Mouse (Mus musculus): ENCODE measurements around the gene Rgma. TPM values are rescaled to one million over a fixed set of nuclear protein-coding genes. Genes with fewer than 3 reads are reported as not detected.

Rgma gene
- total and polyA plus RNA-seq, 2 experiments from 2014 or later: 39.9 to 96.4 TPM

DNA sequence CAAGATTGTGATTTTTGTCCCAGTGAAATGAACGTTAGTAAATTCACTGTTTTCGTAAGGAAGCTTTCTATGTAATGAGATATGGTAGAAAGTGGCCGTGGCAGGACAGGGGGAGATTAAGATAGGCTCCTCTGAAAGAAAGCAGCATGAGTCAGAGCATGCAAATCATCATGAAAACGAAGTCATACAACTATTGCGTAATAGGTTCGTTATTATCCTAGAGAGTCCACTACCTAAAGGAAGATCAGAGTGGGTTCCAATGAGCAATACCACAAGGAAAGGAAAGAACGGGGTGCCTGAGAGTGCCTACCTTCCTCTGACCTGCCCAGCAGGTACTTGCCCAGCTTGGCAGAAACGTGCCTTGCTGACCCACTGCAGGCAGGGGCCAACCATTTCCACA is 26.2 kb upstream of the Rgma start:
- Histone ChIP-seq H3K27me3 (ENCODE audit: insufficient read depth, low read length) (no peaks in the 10 kb centered on the region), H3K4me3 (ENCODE audit: low read depth, low read length) (no peak overlapping the region), H3K9ac (no peak overlapping the region), H3K4me2 (ENCODE audit: low read depth) (no peak overlapping the region), H3K9me3 (ENCODE audit: low read length) (no peaks in the 10 kb centered on the region), H3K27ac (ENCODE audit: low read depth, low read length) (no peak overlapping the region), H3K36me3 (ENCODE audit: insufficient read depth) (no peaks in the 10 kb centered on the region), H3K4me1 (ENCODE audit: insufficient read depth) (no peaks in the 10 kb centered on the region)
- no peak for ATAC-seq
- 66% methylated on average over 8 of the region's 8 CpGs for WGBS
- TF ChIP-seq CTCF (IDR thresholded peaks at IDR 0.05; ENCODE audit: low read depth): no peak
- no peak for DNase-seq

DNA sequence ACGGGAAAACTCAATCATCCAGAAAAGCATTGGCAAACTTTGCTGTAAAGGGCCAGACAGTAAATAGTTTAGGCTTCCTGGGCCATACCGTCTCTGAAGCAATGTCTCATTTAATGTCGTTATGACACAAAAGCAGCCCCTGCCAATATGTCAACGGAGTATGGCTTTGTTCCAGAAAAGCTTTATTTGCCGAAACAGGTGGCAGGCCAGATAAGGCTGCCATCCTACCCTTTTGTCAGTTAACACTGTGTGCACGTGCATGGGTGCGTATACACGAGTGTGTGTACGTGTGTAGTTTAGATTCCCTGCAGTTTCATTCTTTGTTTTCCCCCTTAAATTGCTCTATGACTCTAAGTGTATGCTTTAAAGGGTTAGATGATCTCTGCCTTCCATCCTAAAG is 20.1 kb upstream of the Rgma start:
- no peaks in the 10 kb centered on the region for H3K36me3 ChIP-seq (ENCODE audit: insufficient read depth)
- TF ChIP-seq CTCF (IDR thresholded peaks at IDR 0.05; ENCODE audit: low read depth): no peak
- DNase-seq (no peak), ATAC-seq (no peak)
- no peak overlapping the region for H3K27ac ChIP-seq (ENCODE audit: low read depth, low read length)
- H3K9ac ChIP-seq: no peak overlapping the region
- no peaks in the 10 kb centered on the region for H3K27me3 ChIP-seq (ENCODE audit: insufficient read depth, low read length)
- no peaks in the 10 kb centered on the region for H3K9me3 ChIP-seq (ENCODE audit: low read length)
- H3K4me1 ChIP-seq (ENCODE audit: insufficient read depth): no peaks in the 10 kb centered on the region
- 26% methylated on average over 9 of the region's 9 CpGs for WGBS
- H3K4me3 ChIP-seq (ENCODE audit: low read depth, low read length): no peak overlapping the region
- no peak overlapping the region for H3K4me2 ChIP-seq (ENCODE audit: low read depth)

DNA sequence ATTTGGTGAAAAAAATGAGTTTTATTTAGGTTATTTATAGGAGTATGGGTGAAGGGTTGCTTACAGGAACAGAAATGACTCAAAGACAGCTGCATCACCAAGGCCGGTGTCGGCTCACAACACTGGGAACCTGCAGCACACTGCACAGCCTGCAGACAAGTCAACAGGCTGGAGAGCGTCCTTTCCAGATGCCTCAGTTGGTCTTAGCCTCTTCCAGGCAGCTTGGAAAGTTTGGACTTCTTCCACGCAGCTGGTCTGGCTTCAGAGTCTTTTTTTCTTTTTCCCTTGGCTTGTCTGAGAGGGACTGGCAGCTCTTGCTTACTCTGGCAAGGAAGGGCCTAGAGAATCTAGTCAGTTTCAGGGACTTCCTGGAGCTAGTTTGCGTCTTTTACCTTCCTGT is 18.4 kb upstream of the Rgma start:
- 75% methylated on average over 5 of the region's 5 CpGs for WGBS
- no peak for ATAC-seq

DNA sequence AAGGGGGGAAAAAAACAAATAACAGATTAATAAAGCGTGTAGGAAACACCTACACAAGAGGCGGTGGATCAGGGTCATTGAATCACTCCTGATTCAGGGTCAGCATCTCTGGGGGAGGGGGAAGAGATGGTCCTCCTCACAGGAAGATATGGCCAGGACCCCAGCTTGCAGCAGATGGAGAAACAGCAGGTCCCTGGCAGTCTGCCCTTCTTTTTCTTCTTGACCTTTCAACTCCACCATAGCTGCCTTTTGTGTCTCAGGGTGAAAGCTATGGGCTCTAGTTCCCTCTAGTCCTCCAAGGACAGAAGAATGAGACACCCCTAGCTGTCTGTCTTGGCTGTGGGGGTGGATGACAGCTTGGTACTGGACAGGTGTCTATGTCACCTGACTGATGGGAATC is 17.7 kb upstream of the Rgma start:
- no peak overlapping the region for H3K9ac ChIP-seq
- WGBS: 96% methylated on average over 2 of the region's 2 CpGs
- no peak overlapping the region for H3K4me2 ChIP-seq (ENCODE audit: low read depth)
- DNase-seq: no peak
- ATAC-seq: no peak
- 0 out of 2 replicates have a peak, but pooled peaks cover 3% of the 10 kb centered on the region for H3K4me1 ChIP-seq (ENCODE audit: insufficient read depth)
- no peaks in the 10 kb centered on the region for H3K36me3 ChIP-seq (ENCODE audit: insufficient read depth)
- no peak overlapping the region for H3K4me3 ChIP-seq (ENCODE audit: low read depth, low read length)
- no peaks in the 10 kb centered on the region for H3K27me3 ChIP-seq (ENCODE audit: insufficient read depth, low read length)
- H3K27ac ChIP-seq (ENCODE audit: low read depth, low read length): no peak overlapping the region
- TF ChIP-seq CTCF (IDR thresholded peaks at IDR 0.05; ENCODE audit: low read depth): no peak
- no peaks in the 10 kb centered on the region for H3K9me3 ChIP-seq (ENCODE audit: low read length)

More for the DNA sequence above, 18.4 kb upstream of the Rgma start:
- H3K4me1 ChIP-seq (ENCODE audit: insufficient read depth): 0 out of 2 replicates have a peak, but pooled peaks cover 3% of the 10 kb centered on the region
- no peaks in the 10 kb centered on the region for H3K27me3 ChIP-seq (ENCODE audit: insufficient read depth, low read length)
- no peaks in the 10 kb centered on the region for H3K36me3 ChIP-seq (ENCODE audit: insufficient read depth)
- no peak overlapping the region for H3K9ac ChIP-seq
- no peak for DNase-seq
- no peak overlapping the region for H3K4me3 ChIP-seq (ENCODE audit: low read depth, low read length)
- H3K4me2 ChIP-seq (ENCODE audit: low read depth): no peak overlapping the region
- H3K27ac ChIP-seq (ENCODE audit: low read depth, low read length): no peak overlapping the region
- no peaks in the 10 kb centered on the region for H3K9me3 ChIP-seq (ENCODE audit: low read length)
- TF ChIP-seq CTCF (IDR thresholded peaks at IDR 0.05; ENCODE audit: low read depth): no peak

DNA sequence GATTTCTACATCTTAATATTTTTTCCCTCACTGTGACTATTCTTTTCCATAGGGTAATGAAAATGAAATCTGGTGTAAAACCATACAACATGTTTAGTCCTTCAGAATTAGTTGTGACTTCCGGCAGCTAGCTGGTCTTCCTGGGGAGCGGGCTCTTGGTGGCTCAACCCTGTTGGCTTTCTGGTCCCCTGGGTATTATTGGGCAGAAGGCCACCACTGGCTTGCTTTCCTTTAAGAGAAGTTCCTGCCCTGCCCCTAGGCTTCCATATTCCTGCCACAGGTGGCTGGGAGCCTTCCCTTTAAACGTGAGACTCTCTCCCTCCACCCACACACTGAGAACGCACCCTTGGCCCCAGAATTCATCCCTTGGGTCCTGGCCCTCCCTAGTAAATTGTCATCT is 9.8 kb upstream of the Rgma start:
- Histone ChIP-seq H3K4me3 (ENCODE audit: low read depth, low read length) (no peak overlapping the region), H3K9ac (no peak overlapping the region), H3K27ac (ENCODE audit: low read depth, low read length) (0 out of 2 replicates have a peak overlapping the region, but pooled peaks have one; percentile 21), H3K27me3 (ENCODE audit: insufficient read depth, low read length) (no peaks in the 10 kb centered on the region), H3K9me3 (ENCODE audit: low read length) (no peaks in the 10 kb centered on the region), H3K4me2 (ENCODE audit: low read depth) (no peak overlapping the region), H3K36me3 (ENCODE audit: insufficient read depth) (no peaks in the 10 kb centered on the region), H3K4me1 (ENCODE audit: insufficient read depth) (0 out of 2 replicates have a peak, but pooled peaks cover 3% of the 10 kb centered on the region)
- ATAC-seq (no peak), DNase-seq (no peak)
- 72% methylated on average over 4 of the region's 4 CpGs for WGBS
- TF ChIP-seq CTCF (IDR thresholded peaks at IDR 0.05; ENCODE audit: low read depth): no peak

DNA sequence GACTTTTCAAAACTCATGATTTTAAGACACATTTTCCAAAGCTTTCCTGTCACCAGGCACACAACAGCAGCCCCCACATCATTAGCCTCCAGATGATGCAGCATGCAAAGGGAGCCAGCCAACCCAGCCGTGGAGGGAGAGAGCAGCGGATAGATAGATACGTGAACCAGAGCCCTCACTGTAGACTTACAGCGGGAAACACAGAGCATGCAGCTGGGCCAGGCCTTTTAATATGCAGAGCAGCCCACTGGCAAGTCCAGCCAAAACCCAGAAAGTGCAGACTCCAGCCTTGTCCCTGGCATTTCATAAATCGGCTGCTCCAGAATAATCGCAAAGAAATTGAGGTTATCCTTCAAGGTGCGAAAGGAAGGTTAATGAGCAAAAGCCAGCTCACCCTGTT is 9.3 kb upstream of the Rgma start:
- DNase-seq (no peak), ATAC-seq (peak; percentile 68)
- H3K36me3 ChIP-seq (ENCODE audit: insufficient read depth): no peaks in the 10 kb centered on the region
- no peaks in the 10 kb centered on the region for H3K27me3 ChIP-seq (ENCODE audit: insufficient read depth, low read length)
- TF ChIP-seq CTCF (IDR thresholded peaks at IDR 0.05; ENCODE audit: low read depth): no peak
- 0 out of 2 replicates have a peak overlapping the region, but pooled peaks have one; percentile 21 for H3K27ac ChIP-seq (ENCODE audit: low read depth, low read length)
- 32% methylated on average over 7 of the region's 7 CpGs for WGBS
- no peaks in the 10 kb centered on the region for H3K9me3 ChIP-seq (ENCODE audit: low read length)
- no peak overlapping the region for H3K4me2 ChIP-seq (ENCODE audit: low read depth)
- H3K4me1 ChIP-seq (ENCODE audit: insufficient read depth): no peaks in the 10 kb centered on the region
- no peak overlapping the region for H3K9ac ChIP-seq
- H3K4me3 ChIP-seq (ENCODE audit: low read depth, low read length): no peak overlapping the region

DNA sequence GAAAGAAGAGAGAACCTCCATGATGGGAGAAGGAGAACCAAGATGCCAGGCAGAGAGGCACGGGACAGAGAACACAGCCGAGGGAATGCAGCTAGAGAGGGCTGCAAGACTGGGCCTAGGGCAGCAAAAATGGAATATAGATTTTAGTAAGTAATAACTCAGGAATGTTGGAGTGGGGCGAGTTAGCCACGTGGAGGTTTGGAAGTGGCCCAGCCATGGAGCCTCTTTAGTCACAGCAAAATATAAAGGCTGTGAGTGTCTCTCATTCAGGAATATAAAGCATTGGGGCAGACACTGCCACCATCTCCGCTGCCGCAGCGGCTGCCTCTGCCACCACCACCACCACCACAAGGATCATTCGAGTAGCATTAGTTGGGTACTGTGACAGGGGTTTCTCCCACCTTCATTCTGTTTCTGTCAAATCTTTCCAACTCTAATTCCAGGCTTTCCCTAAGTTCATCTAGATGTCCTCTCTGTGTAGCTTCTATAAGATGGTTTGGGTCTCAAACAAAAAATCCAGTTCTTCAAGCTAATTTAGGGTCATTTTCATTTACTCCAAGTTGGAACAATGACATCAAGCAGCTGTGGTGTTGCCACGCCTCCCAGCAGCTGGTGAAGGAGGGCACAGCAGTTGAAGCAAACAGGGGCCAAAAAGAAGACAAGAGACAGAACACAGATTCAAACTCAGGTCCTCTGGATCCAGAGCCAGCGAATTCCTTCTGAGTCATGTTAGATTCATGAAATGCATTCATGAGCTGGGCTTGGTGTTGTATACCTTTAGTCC is 7.4 kb upstream of the Rgma start:
- H3K9ac ChIP-seq: no peak overlapping the region
- no peak overlapping the region for H3K4me3 ChIP-seq (ENCODE audit: low read depth, low read length)
- H3K4me2 ChIP-seq (ENCODE audit: low read depth): no peak overlapping the region
- H3K4me1 ChIP-seq (ENCODE audit: insufficient read depth): peaks cover 8% of the 10 kb centered on the region; the same call in 1 of the 2 replicates
- no peak overlapping the region for H3K27ac ChIP-seq (ENCODE audit: low read depth, low read length)
- no peaks in the 10 kb centered on the region for H3K9me3 ChIP-seq (ENCODE audit: low read length)
- H3K36me3 ChIP-seq (ENCODE audit: insufficient read depth): no peaks in the 10 kb centered on the region
- WGBS: 96% methylated on average over 10 of the region's 10 CpGs
- no peaks in the 10 kb centered on the region; the same call in 1 of the 2 replicates for H3K27me3 ChIP-seq (ENCODE audit: insufficient read depth, low read length)
- no peak for DNase-seq
- TF ChIP-seq CTCF (IDR thresholded peaks at IDR 0.05; ENCODE audit: low read depth): no peak
- no peak for ATAC-seq

Data from forebrain, postnatal 0 days (tissue).